Mouse (Mus musculus) 3134 (cell line): ENCODE results near the gene Pcna.
"Not testable (repeated sequence)": the region's sequence is repeated elsewhere in the genome, so short reads cannot be mapped to it uniquely, and the experiment has no call there.

Experiments
- DNase-seq: peaks from one replicate; pipeline ENCODE4 v3.0.0-alpha.2; 2011; ENCODE audit warnings: low spot score; ENCODE audit not compliant: insufficient read length; ENCODE audit errors: extremely low read depth

Gene Pcna

DNA sequence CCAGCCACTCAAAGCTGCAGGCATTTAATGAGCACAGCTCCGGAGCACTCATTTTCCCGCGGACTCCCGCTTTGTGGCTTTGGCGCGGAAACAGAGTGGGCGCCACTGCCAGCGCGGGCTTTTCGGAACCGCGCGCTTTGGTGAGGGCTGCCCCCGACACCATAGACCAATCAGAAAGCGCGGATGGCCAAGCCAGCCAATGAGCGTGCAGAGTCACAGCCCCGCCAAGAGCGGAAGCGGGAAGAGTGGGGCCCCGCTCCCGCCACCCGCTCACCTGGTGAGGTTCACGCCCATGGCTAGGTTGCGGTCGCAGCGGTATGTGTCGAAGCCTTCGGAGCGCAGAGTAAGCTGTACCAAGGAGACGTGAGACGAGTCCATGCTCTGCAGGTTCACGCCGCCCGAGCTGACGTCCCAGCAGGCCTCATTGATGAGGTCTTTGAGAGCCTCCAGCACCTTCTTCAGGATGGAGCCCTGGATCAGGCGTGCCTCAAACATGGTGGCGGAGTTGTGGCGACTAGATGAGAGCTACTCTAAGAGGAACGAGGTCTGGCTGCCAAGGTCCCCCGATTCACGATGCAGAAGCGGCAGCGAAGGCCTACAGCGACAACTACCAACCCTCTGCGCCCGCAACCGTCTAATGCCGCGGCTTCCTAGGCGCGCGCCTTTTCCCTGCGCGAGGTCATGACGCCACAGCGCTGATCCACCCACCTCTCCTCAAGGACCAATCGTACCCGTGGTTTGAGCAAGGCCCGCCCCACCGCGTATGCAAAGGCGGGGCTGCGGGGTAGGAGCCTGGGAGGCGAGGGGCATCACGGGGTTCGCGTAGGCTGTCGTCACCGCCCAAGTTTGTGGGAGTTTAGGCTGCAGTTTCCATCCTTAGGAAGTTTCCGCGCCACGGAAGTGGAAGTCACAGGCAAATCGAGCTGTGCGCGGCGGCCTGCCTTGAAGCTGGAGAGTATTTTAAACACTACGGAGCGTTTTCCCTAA lies at the start of gene Pcna:
Gene Pcna (minus strand): TSS at position 773 of the 987 bp plus-strand sequence.
- DNase-seq: peak; percentile 99

DNA sequence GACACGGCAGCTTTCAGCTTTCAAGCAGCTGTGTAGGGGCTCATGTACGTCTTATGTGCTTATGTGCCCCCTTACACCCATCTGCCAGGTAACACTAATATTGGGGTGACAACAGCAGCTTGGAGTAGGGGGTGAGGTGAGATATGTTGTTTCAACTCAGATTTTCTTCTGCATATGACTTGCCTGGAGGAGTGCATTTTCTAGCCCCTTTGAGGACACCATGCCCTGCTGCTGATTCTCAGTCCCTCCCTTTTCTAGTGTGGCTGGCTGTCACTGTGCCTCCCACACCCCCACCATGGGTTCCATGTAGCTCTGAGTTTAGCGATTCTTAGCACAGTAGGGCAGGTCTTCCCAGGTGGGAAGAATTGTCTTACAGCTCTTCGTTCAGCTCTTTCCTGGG lies 48.3 kb upstream of the Pcna start:
- no peak for DNase-seq

DNA sequence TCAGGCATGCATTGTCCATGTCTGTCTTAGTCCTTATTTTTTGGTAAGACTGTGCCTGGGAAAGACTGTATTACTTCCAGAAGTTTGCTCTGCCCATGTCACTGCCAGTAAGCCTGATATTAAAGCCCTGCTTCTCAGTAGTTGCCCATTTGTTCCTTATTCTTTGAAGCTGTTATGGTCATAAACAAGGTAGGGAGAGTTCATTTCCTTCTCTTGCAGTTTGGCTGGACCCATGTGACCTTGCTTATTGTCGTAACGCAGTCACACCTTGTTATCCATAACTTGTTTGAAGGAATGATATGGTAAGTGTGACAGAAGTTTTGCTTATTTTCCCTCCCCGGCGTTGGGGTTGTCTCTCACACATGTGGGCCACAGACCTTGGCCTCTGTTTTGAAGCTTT lies 45.1 kb upstream of the Pcna start:
- DNase-seq: no peak

DNA sequence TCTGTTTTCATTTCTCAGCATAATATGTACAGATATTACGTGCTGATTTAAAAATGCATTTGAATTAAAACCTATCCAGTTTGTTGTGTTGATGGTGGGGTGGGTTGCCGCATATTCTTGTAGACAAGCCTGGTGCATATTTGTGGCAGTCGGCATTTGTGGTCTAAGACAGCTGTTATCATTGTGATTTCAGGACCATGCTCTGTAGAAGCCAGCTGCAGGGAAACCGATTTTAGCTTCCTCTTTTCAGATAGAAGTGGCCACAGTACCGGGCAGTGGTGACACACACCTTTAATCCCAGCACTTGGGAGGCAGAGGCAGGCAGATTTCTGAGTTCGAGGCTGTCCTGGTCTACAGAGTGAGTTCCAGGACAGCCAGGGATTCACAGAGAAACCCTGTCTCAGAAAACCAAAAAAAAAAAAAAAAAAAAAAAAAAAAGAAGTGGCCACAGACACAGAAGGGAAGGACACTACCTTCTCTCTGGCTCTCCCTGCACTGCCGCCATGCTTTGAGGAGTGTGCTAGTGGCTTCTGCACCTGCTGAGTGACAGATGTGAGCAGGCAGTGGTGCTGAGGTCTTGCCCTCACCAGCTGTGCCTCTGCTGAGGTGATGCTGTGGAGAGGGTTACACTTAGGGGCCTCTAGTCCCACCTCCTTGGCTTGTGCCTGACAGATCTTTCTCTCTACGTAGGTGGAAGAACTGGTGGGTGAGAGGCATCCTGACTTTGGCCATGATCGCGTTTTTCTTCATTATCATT lies 40.8 kb upstream of the Pcna start:
- no peak for DNase-seq

DNA sequence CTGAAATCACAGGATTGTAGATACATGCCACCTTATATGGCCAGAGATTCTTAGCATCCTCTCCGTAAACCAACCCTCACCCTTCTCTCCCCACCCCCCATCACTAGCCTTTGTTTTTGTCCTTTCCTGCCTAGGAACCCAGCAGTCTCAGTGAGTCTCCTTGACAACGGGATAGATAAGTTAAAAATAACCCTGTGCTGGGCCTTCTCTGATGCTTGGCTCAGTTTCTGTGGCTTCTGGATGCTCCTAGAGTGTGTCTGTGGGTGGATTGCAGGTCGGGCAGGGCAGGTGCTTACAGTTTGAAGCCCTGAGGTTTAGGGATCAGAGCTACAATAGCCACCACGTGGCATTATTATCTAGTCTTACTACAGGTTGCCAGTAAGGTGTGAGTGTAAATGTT lies 39.0 kb upstream of the Pcna start:
- no peak for DNase-seq

DNA sequence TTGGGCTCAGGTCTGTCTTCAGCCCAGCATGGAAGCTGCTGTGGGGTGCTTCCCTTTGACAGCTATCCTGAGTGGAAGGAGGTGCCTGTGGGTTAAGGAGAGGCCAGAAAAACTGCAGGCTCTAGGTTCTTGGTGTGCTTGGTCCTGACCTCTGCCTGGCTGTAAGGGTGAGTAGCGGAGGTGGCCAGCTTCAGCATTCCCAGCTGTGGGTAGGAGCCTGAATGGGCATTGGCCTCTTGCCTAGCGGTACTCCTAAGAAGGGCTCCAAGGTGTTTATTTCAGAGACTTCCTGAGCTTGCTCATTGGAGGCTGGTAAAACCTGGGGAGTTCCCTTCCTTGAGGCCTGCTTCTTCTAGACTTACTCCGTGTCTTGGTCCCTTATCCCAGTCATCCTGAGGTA lies 38.2 kb upstream of the Pcna start:
- DNase-seq: no peak

DNA sequence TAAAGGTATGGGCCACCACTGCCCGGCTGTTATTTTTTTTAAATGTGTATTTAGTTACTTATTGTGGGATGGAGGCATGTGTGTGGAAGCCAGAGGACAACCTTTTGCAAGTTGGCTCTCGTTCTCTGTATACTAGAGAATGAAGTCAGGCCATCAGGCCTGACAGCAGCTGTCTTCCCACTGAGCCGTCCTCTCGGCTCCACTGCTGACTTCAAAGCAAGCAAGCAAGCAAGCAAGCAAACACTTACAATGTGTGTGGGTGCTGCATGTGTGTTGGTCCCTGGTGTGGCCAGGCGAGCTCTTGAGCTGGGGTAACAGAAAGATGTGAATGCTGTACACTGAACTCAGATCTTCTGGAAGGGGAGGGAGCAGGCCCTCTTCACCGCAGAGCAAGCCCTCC lies 37.7 kb upstream of the Pcna start:
- DNase-seq: no peak

DNA sequence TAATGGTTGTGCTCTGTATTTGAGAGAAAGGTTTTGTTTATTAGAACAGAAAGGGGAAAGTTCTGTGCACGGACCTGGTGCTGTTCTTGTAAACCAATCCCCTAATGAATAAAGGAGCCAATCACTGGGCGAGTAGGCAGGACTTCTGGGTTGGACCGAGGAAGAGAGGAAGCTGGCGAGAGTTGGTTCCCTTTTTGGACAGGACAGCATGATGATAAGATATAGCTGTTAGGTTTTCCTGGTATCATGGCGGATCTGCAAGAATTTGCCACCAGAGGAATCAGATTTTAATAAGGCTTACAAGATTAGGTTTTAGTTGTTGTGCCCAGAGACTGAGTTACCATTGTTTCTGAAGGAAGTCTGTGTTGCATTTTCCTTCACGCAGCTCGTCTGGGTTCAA lies 36.1 kb upstream of the Pcna start:
- not testable (repeated sequence) for DNase-seq

DNA sequence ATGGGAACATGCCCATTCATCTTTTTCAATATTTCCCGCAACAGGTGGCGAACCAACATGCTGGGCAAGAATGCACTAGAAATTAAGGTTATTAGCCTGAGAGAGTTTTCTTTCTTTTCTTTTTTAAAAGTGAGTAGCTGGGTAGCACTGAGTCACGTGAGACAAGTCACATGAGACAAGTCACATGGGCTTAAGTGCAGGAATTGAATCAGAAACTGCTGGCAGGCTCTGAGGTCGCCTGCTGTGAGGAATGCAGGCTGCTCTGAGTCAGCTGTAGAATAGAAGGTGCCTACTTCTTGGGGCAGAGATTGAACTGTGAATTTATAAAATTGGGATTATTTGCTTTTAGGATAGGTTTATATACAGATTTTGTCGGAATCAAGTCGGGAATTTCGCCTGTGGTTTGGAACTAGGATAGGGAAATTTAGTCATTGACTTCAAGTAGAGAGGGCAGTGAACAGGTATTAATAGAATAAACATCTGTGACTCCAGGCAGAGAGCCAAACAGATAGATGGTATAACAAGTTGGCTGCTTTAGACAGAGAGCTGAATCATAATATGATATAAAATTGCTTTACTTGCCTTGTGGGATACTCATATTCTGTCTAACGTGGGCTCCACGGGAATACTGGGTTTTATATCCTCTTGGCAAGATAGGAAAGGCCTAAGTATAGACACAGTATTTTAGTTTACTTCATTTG lies 33.4 kb upstream of the Pcna start:
- DNase-seq: peak; percentile 58

DNA sequence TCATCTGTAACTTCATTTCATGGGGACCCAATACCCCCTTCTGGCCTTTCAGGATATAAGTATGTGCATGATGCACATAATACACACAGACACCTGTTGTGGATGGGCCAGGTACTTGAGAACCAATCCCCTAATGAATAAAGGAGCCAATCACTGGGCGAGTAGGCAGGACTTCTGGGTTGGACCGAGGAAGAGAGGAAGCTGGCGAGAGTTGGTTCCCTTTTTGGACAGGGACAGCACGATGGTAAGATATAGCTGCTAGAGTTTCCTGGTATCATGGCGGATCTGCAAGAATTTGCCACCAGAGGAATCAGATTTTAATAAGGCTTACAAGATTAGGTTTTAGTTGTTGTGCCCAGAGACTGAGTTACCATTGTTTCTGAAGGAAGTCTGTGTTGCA lies 32.6 kb upstream of the Pcna start:
- not testable (repeated sequence) for DNase-seq

DNA sequence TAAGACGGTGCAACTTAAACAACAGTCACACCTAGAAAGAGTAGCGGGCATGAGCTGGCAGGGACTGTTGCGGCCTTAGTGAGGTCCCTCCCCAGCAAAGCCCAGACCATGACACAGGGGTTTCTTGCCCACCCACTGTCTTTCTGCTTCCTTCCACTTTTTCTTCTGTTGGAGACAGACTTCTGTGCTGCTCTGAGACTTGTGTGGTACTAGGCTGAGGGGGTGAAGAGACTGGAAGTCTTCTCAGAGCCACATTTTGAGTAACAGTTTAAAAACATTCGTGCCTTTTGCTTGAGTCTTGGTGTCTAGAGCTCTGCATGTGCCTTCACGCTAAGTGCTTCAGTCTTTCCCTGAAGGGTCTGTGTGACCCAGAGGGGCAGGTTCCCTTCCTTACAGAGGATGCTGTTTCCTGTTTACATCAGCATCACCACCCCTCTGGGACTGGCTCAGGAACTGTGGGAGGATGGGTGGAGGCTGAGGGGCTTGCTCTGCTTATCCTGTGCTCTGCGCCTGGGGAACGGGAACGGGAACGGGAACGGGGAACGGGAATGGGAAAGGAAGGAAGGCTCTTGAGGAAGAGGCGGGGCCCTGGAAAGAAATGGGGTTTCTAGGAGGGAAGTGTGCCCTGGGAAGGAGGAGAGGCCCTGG lies 31.5 kb upstream of the Pcna start:
- DNase-seq: no peak

DNA sequence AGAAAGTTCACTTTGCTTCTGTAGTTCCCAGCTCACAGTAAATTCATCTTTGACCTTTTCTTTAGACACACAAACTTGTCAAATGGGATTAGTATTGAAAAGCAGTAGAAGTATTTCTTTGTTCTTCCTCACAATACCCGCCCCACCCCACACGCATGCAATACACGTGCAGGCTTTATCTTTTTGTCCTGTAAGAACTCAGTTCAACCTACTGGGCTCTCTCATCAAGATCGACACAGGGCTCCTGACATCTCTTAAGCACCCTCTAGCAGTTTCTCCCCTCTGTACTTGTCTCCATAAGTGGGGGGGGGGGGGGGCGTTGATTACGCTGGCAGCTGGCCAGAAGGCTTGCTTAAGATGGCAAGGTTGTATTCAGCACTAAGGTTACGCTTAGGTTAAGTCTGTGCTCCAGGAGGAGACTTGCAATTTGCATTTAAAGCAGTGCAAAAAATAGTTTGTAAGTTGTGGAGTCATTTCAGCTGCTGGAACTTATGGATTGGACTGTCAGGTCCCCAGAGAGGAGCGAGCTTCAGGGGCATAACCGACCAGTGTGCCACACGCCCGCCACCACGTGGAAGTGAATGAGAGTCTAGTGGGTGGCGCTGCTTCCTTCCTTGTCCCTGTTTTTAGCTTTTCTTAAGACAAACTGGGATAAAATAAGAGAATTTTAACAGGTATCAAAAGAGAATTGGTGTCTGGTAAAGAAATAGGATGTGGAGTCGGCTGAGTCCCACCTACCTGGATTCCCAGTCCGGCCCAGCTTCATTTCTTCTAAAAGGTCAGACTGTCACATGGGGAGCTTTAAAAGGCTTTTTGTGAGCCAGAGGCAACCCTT lies 30.3 kb upstream of the Pcna start:
- DNase-seq: no peak

DNA sequence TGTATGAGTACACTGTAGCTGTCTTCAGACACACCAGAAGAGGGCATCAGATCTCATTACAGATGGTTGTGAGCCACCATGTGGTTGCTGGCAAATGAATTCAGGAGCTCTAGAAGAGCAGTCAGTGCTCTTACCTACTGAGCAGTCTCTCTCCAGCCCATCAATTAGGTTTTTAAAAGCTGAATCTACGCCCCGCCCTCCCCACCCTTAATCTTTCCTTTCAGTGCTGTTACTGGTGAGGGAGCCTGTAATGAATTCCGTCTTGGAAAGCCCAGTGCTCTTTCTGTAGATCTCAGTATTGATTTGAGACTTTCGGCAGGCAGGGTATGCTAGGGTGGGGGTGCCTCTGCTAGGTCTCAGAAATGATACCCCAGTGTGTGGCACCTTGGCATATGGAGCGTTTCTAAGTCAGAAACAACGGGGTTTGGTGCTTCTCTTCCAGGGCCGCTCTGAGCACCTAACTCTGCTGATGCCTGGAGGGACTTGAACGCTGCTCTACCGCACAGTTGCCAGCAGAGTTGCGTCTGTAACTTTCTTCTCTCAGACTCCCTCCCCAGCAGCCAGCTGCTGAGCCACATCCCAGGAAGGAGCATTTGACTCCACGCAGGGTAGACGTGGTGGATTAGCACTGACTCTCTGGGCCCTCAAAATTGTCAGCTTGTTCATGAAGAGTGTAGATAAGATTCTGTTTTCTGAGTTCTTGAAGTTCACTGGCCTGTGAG lies 29.5 kb upstream of the Pcna start:
- no peak for DNase-seq

DNA sequence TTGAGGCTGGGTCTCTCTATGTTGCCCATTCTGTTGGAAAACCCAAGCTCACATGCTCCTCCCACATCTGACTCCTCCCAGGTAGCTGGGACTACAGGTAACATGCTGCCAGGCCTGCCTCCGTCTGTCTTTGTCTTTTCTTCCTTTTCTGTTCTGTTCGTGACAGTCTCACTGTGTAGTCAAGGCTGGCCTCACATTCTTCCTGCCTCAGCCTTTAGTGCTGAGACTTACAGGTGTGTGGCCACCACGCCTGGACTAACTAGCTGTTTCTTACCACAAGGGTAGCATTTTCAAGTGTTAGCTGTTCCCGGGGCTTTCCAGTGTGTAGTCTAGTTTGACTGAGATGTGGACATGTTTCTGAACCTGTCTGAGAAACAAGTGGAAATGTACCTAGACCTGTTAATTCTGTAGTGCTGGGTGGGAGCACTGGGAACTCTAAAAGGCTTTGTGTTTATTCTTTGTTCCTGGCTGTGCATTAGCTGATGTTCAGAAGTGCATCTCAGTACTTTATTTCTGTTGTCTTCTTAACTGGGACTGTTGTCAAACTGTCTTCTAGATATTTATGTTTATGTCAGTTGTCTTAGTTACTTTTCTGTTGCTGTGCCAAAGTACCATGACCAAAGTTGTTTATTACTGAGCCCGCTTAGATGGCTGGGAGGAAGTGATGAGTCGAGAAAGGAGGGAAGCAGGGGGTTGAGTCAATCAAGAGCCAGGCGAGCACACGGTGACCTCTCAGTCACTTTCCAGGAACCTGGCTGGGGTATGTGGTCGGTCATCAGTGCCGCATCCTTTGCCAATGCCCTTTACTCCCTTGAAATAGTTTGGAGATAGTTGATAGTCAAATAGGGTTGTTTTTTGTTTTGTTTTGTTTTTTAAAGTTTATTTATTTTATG lies 28.7 kb upstream of the Pcna start:
- DNase-seq: no peak

DNA sequence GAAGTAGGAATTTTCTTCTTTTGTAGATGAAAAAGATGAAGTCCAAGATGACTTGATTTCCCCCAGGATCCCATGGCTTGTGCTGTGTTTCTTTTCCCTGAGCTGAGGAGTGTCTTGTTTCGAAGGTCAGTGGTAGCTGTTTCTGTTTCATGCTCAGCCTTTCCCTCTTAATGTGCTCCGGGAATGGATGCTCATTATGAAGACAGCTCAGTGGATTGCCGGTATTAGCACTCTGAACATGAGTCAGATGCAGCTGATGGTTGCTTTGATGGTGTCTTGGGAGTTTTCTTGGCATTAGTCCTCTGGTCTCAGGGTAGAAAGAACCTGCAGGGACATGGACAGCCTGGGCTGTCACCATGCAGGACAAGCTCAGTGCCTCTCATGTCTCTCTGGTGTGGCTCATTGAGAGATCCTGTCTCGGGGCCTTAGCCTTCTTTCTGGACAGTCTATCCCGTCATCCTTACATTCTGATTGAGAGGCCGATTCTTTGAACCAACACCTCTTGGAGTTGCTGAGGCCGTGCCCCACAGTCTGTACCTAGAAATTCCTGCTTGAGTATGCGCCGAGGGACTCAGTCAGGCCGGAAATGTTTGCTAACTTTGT lies 27.5 kb upstream of the Pcna start:
- no peak for DNase-seq

DNA sequence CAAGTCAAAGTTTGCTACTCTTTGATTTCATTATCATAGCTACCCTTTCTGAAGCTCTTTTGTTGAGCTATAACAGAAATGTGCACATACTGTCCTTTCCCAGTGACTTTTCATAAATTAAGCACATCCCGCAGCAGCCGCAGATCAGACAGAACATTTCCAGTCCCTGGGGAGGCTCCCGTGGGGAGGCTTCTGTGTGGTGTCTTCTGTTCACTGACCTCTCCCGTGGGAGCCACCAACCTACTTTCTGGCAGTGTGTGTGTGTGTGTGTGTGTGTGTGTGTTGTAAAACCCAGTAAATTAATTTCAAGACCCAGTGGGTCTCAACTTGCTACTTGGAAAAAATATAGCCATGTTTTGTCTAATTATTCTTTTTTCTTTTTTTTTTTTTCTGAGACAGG lies 26.9 kb upstream of the Pcna start:
- DNase-seq: no peak

DNA sequence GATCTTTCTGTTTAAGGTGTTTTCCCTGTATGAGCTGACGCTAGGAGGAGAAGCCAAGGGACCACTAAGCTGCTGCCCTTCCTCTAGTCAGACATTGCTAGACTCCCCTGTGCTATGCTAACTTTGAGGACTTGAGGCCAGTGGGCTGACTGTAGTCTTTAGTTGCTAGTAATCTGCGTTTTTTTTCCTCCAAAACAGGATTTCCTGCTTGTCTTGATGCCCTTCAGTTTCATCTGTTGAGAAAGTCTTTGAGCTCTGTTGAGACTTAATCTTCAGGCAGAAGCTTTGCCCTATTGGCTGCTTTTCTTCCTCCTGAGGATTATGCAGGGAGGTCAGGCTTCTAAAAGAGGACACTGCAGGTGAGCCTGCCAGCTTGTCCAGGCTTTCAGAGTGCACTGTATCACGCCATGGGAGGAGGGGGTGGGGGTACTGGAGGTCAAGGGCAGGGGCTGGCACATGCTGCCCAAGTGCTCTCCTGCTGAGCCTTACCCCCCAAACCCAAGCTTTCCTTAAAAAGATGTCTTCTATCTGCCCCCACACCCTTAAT lies 26.3 kb upstream of the Pcna start:
- no peak for DNase-seq
